Mouse (Mus musculus): ENCODE results near the gene Foxred1.

The Foxred1 gene

DNA sequence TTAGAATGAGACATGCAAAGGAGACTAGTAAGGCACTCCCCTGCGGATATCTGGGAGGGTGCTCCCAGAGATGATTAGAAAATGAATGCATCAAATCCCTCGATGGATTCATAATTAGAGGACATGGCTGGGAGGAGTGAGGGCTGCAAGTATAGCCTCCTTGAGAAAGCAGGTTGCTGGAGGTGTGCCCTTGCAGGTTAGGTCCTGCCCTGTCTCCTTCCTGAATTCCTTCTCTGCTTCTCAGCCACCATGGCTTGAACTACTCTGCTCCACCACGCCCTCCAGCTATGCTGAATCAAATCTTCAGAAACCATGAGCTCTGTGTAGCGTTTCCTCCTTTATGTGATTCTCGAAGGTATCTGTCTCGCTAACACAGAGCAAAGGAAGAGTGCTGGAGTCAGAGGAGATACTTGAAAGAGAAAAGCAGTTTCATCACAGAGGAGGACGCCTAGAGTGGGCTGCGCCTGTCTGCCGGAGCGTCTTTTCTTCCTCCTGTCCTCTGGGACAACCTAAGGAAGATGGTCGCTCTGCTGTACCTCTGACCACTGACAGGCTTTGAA, 17.8 kb downstream of the Foxred1 start:
- no peak for DNase-seq

GRCm38 (mm10) chr9:35188700-35189099, 22.2 kb downstream of the Foxred1 start:
- DNase-seq = no peak

GRCm38 (mm10) chr9:35187351-35187903, 23.4 kb downstream of the Foxred1 start:
- no peak for DNase-seq

GRCm38 (mm10) chr9:35186430-35186829, 24.4 kb downstream of the Foxred1 start:
- DNase-seq = no peak

GRCm38 (mm10) chr9:35183359-35183758, 27.5 kb downstream of the Foxred1 start:
- DNase-seq = no peak

DNA sequence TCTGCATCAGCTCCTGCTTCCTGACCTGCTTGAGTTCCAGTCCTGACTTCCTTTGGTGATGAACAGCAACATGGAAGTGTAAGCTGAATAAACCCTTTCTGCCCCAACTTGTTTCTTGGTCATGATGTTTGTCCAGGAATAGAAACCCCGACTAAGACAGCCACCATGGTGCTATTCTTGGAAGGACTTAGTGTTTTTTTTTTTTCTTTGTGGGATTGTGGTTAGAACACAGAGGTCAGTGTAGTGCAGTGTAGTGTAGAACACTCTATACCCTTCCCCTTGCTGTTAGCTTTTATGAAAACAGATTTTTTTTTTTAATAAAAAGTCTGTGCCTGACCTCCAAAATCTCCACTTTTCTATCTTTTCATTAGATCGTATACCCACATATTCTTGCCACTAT, 28.0 kb downstream of the Foxred1 start:
- DNase-seq = no peak

DNA sequence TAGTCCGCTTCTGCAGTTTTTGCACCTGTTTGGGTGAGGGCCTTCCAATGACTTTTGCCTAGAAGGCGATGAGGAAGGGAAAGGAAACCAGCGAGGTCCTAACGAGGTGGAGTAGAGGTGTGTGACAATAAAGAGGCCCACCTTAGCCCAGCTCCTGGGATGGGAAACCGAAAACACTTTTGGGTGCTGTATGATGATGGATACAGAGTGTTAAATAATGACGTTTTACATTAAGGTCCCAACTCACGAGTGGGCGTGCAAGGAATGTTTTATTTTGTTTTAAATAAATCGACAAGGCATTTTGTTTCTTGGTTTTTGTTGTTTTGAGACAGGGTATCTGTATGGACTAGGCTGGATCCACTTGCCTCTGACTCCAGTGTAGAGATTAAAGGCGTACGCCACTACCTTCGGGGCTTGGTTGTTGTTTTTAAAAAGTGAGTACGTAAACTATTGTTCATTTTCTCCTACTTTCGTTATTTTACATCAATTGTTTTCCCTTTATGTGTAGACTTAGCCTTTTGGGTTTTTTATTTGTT, 34.7 kb downstream of the Foxred1 start:
- DNase-seq = no peak

DNA sequence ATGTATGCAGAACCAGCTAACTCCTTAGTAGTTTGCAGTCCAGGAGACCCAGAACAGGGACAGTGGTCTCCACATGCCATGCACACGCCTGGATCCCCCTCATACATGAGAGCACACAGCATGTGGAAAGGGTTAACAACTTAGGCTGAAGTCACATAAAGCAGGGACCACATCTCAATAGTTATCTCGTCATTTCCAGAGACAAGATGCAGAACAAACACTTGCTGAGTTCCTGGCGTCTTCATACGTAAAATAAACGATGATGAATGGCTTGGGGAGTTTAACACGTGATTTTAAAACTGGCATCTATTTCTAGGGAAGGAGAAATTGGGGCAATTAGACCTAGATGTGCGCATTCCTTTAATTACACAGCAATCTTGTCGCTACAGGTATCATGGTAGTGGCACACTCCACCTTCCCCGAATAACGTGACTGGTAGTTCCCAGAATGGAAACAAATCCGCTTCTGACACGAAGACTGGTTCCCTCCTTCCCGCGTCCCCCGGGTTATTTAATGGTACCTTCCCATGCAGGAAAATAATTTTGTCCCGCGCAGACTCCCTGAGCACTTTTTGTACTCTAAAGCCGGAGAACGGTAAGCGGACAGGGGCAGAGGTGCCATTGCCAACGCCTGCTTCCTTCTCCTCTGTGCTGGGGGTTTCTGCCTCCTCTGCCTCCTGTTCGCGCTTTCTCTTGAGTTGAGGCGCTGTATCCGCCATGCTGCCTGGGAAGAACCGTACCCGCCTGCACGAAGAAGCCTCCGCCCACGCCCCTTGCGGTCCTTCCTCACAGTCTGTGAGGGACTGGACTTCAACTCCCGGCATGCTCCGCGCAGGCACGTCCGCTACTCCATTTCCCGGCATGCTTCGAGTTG, 35.4 kb downstream of the Foxred1 start, which contains the start of gene Dcps:
TSS of gene Dcps (minus strand) at position 811 of the 873 bp plus-strand sequence.
- peak; percentile 95 for DNase-seq

GRCm38 (mm10) chr9:35173331-35173730, 37.5 kb downstream of the Foxred1 start:
- DNase-seq = no peak

GRCm38 (mm10) chr9:35170071-35170470, 40.8 kb downstream of the Foxred1 start:
- DNase-seq = no peak

GRCm38 (mm10) chr9:35166798-35167635, 43.8 kb downstream of the Foxred1 start:
- DNase-seq = no peak

- peak; percentile 53 for DNase-seq
Observed at GRCm38 (mm10) chr9:35166144-35166797, 44.6 kb downstream of the Foxred1 start.

DNA sequence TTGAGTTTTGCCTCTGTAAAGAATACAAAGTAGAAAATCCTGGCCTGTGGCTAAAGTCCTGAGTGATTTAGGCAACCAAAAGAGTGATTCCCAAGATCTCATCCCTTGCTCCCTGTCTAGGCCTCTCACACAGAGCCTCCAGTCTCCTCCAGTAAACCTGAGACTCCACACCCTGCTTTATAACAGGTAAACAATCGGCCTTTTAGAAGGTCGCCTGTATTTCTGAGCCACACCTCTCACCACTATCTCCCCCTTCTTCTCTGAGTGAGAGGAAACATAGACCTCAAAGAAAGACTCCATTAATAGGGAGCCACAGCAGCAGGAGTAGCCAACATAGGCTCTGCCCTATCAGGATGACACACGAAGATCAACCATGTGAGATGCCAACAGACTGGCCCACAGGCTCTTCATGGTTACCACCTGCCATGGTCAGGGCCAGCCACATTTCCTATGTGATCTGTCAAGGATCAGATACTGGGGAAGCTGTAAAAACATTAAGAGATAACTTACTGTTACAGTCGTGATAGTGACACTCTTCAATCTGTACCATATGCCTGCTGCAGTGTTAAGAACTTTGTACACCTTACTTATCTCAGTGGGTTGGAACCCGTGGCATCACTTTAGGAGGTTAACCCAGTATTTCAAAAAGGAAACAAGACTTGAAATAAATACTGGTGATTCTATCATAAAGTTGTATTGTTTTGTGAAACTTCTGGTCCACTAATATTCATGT, 46.5 kb downstream of the Foxred1 start:
- no peak for DNase-seq

- peak; percentile 87 for DNase-seq
Observed at GRCm38 (mm10) chr9:35163011-35163690, 47.7 kb downstream of the Foxred1 start.

- no peak for DNase-seq
Observed at GRCm38 (mm10) chr9:35161721-35162120, 49.1 kb downstream of the Foxred1 start.

DNA sequence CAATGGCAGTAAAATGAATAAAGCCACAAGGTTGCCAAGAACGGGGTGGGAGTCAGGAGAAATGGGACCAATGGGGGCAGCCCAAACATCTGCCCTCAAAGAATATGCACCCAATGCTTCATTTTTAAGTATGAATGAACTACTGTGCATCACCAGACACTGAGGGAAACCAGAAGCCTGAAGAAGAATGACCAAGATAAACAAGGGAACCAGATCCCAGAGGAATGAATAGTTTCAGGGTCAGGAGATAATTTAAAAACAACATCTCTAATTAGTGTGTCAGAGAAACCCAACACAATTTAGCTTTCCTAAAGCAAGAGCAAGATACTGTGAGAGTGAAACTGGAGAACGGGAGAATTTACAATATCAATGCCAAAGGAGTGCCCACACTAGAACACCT, 50.2 kb downstream of the Foxred1 start:
- no peak for DNase-seq

DNA sequence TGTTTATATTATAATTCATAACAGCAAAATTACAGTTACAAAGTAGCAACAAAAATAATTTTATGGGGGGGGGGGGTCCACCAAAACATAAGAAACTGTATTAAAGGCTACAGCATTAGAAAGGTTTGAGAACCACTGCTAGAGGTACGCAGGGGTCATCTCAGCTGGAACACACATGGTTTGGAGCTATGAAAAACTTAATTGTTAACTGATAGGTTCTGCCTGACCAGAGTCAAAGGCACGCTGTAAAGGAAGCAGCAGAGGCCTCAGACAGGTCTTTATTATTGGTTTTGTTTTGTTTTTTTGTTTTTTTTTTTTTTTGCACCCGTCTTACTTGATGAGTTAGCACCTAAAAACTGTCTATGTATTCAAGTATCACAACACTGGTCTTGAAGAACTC, 52.4 kb downstream of the Foxred1 start:
- no peak for DNase-seq

DNA sequence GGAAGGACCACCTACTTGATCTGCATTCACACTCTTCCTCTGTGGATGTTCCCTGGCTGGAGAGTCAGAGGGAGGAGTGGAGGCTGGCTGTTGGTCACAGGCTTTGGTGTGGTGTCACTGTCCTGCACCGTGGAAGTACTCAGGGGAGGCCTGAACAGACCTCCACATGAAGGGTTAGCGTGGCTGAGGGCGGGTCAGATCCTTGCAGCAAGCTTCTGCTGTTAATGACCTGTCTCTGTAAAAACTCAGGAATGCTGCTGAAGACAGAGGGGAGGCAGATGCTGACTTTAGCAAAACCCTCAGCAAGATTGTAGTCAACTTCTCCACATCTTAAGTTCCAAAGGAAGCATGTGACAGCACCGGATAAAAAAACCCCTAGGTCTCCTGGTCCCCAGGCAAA, 54.0 kb downstream of the Foxred1 start:
- no peak for DNase-seq

DNA sequence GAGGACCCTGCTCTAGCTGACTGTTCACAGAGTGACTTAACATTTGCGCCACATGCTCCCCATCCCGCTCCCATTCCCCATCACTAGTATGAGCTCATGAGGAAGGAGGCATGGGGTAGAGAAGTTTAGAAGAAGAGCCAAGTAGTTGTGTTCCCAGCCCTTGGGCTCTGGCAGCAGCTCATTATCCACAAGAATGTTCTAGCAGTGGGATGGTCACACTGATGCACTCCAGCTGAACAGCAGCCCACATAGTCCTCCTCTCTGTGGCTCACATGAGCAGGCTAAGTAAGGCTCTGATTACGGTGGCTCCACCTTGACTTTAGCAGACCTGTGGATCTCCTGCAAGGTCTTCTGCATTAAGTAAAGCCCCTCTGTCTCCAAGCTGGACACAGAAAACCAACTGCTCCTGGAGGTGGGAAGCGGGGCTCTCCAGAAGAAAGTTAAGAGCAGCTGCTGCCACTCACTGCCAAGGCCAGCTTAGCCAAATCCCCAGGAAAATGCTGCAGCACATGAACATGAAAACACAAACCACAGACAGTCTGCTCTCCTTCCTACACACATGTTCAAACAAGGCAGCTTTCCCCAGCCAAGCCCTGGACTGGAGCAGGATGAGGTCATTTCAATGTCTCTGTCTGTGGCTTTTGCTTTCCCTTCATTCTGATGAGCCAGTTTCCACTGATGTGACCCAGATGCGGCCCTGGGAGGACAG, 54.7 kb downstream of the Foxred1 start:
- DNase-seq = no peak

All from cerebellum, adult 9-10 months (tissue).